Mouse (Mus musculus) megakaryocyte, embryonic 14.5 days (primary cell): Measurements from ENCODE around the gene Fam3a.

Source experiments
- FLI1 ChIP-seq: IDR thresholded peaks from 2 replicates; pipeline ENCODE4 v1.6.1; 2012; ENCODE audit warnings: low read length, inconsistent platforms, mixed read lengths
- GATA1 ChIP-seq: IDR thresholded peaks from 3 replicates; pipeline ENCODE4 v1.6.1; 2012; ENCODE audit warnings: mixed read lengths, low read length, inconsistent platforms, borderline replicate concordance

DNA sequence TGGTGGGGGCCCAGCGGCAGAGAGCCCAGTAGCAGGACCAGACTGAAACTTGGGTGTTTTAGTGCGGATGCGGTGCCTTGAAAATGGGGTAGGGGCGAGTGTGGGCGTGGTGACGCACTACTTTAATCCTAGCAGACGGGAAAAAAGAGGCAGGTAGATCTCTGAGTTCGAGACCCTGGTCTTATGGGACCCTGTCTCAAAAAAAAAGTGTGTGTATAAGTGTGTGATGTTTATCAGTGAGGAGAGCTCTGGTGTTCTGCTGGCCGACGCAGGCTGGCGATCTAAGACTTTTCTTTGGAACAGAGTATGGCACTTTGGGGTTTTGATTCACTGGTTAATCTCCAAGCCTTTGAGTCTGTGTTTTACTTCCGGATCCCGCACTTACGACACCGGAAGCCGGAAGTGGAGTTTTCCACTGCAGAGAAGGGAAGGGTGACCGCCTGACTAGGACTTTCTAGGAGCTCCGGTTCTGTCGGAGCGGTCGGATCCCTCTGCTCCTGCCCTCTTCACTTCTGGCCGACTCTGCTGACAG, 36.3 kb upstream of the Fam3a start:
- no peak for TF ChIP-seq GATA1
- peak; percentile 44; the same call in 1 of the 2 replicates for TF ChIP-seq FLI1
